Mouse (Mus musculus) liver, embryonic 14 days (tissue): ENCODE results near the gene Tmprss15. TPM values are rescaled to one million over a fixed set of nuclear protein-coding genes. Genes with fewer than 3 reads are reported as not detected.

Experiments used
- polyA plus RNA-seq: library from polyadenylated mRNA; depleted of rRNA; stranded (reverse); fragments of >200 nt; gene quantifications from 2 replicates; pipeline ENCODE4 v1.2.3, GENCODE M21; 2012; rRNA removed

Tmprss15 gene
- not detected in 2 replicates for polyA plus RNA-seq

DNA sequence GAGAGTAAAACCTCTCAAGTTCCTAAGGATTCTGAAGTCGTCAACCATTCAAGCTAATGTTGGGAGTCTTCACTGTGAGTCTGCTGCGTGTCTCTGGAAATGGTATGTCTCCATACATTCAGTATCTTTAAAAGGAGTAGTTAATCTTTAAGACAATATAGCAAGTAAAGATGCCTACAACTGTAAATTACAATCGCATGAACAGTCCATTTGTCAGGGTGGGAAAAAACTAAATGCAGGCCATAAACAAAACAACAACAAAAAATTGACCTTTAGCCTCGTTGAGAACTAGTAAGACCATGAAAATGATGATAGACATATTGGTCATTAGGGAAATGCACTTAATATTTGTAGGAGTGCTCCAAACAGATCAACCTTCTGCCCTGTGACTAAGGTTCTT, at the start of gene Tmprss15:
TSS of gene Tmprss15 (minus strand) at position 101 of the 400 bp plus-strand sequence.

DNA sequence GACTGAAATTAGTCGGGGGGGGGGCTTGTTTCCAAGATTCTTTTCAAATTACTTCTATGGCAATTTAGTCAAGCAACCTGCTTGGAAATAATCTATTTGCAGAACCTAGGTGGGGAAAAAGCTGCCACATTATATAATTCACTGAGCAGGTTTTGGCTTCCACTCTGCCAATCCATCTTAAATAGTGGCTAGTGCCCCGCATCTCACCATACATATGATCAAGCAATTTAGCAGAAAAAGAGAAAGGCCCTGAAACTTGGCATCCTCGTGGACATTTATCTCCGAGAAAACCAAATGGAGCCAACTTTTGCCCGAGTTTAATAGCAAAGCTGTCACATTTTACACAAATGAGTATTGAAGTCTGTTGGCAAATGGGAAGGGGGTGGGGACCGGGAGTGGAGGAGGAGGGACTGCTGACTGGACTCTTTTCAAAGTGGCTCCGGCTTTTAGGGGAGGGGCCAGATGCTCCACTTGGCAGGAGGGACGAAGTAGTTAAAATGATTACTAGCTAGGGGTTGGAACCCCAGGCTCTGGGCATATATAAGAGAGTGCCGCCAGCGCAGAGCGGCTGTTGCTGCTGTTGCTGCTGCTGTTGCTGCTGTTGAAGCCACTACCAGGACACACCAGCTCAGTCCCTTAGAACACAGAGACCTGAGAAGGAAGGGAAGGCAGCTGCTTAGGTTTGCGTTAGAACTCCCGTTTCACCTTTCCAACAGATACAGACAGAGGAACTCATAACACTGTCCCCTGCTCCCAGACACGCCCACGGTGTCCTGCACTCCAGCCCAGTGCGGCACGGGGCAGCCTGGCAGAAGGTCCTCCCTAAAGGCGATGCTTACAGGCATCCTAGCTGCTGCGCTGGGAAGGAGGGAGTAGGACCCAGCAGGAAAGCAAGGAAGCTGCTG, 160.3 kb downstream of the Tmprss15 start, which contains the start of gene Chodl:
TSS of gene Chodl (plus strand) at position 567 of the 905 bp plus-strand sequence.

Other genes with a start within 250 kb of the Tmprss15 start
- gene Chodl, start 160.1 kb downstream of the Tmprss15 start, polyA plus RNA-seq = 0.01 and 0.21 TPM in 2 replicates